Mouse (Mus musculus): Measurements from ENCODE around the gene Ankrd54.
A peak's percentile ranks its signal among the peaks of the same experiment; 100 is the strongest.
"Not testable (repeated sequence)": the region's sequence is repeated elsewhere in the genome, so short reads cannot be mapped to it uniquely, and the experiment has no call there.

Ankrd54 gene

DNA sequence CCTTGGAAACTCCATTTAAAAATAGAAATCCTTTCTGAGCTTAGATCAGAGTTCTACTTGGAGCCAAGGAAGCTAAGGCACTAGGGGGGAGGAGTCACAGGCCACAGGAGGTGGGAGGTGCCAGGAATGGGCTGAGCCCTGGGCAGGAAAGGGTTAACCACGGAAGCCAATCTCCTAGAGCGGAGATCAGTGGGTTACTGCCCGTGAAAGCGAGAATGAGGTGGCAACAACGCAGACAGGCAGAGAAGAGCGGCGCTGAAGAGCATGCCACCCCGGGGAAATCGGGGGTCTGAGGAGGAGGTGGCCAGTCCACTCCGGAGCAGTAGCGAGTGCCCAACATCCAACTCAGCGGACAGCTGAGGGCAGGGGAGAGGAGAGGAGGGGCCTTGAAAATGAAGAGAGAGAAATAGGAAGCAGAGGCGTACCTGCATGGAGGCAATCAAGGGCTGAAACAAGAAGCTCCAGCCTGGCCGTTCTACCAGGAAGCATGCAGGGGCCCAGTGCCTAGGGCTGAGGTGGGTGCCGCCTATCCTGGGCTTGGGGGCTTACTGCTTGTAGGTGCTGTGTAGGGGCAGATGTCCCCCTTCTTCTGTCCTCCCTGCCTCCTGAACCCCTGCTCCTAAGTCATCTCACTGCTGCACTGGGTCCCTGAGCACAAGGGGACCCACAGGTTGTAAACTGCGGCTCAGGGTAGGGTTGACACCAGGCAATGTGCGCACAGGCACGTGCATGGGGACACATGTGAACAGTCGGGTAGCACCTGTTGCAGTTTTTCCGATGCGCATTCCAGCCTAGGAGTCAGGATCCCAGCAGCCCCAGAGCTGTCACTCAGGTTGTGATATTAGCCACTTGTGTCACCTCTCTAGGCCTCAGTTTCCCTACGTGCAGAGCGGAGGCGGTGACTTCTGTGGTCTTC, 21.9 kb downstream of the Ankrd54 start:
- DNase-seq, result peak; percentile 49

DNA sequence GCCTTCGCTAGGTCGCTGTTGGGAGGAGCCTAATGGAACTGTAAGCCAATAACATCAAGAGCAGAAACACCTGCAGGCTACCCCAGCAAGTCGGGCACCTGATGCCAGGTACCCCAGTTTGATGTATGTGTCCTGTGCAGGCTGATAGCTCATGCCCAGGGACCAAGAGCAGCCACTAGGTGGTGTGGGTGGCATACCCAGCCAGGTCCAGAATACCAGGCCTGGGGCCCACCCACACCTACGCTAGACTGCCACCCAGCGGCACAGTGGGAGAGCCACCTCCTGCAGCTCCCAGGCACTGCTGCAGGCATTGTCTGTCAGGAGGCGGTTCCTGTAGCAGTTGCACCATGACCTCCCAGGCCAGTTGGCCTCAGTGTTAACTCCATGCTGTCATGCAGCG, 23.8 kb downstream of the Ankrd54 start:
- peak; percentile 91 for DNase-seq

DNA sequence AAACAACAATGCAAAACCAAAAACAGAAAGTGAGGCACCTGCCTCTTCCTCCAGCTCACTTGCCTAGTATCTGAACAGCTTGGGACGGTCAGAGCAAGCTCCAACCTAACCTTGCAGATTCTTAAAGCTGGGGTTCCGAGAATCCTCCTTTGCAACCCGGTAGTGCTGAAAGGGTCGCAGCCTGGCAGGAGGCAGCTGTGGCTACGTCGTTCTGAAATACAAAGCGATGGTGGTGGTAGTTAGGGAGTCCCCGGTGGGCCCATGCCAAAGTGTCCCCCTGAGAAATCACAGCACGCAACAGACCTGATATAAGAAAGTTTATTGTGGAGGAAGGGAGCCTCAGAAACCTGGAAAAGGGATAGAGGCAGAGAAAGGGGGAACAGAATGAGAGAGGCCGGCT, 24.4 kb downstream of the Ankrd54 start:
- no peak for DNase-seq

DNA sequence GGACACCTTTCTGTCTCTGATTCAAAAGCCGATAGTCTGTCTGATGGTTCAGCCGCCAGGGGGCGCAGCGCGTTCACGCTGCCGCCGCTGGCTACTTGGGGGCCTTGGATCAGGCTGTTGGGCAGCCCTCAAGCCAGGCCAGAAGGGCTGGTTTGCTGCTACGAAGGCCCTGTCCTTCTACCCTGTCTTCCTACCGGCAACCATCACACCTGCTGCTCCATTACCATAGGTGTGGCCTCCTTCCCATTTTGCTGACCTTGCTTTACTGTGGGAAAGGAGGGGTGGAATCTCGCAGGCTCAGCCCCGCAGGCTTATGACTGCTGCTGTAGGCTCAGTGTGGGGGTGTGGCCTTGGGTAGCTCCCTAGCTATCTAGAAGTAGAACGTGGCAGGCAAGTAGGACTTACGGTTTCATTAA, 24.8 kb downstream of the Ankrd54 start:
- DNase-seq, result peak; percentile 82

DNA sequence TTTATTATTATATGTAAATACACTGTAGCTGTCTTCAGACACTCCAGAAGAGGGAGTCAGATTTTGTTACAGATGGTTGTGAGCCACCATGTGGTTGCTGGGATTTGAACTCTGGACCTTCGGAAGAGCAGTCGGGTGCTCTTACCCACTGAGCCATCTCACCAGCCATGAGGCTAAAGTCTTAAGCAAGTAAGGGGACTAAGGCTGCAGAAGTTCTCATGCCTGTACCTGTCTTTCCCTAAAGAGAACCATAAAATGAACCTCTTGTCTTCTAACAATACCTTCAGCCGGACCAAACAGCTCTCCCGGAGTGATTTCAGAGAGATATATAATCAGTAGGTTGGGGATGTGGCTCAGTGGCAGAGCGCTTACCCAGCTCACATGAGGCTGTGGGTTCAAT, 30.8 kb downstream of the Ankrd54 start:
- DNase-seq, result not testable (repeated sequence)

DNA sequence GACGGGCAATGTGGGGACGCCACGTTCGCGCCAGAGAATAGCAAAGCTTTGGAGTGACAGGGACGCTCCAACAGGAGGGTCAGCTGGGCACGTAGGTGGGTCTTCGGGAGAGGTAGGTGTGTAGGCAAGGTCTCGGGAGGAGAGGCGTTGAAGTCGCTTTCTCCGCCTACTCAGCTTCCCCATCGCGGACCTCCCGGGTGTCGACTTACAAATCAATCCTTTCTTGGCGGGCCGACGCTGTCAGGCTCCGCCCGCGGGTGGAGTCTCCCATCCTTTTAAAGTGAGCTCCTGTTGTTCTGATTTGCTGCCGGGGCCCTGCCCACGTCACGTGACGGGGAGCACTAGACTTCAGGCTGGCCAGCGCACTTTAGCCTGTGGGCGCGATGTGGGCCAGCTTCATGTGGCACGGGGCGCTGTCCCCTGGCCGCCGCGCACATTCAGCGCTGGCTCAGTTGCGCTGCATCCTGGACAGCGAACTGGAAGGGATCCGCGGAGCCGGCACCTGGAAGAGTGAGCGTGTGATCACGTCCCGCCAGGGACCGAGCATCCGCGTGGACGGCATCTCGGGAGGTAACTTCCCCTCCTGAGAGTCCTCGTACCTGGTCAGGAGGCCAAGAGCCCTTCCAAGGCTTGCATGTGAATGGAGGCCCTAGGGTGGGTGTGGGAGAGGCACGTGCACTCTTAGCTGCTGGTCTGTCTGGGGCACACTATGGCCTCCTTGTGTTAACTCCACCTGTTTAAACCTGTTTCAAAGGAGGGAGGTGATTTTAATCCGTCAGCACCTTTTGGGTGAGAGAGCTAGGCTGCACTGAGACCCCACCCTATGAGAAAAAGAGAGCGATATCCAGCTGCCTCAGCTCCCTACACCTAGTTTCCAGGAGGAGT, 31.9 kb downstream of the Ankrd54 start:
- DNase-seq, result peak; percentile 94

DNA sequence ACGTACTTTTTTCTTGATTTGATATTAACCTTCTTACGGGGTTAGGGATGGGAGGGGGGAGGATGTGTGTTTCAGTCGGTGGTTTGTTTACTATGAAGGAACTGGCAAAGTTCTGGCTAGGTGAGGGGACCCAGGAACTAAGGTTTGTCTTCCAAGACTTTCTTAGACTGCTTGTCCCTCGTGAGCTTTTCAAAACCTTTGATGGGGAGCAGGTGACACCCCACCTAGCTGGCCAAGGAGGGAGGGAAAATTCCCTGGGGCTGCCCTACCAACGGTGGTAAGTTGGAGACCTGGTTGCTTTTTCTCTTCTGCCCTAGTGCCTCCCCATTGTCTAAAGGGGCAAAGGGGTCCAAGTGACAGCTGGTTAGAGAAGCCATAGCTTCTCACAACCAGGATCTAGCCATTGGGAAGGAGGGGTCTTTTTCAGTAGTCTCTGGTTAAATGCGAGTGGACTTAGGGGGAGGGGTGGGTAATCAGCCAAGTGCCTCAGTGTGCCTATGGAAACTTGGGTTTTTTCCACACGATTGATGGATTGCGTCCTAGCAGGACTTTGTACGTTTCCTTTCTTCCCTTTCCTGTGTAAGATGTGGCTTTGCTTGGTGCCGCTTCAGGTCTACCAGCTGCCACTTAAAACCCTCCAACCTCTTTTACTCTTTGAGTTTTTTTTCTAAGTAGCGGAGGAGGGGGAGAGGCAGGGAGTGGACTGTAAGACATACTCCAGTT, 33.0 kb downstream of the Ankrd54 start:
- peak; percentile 29 for DNase-seq

DNA sequence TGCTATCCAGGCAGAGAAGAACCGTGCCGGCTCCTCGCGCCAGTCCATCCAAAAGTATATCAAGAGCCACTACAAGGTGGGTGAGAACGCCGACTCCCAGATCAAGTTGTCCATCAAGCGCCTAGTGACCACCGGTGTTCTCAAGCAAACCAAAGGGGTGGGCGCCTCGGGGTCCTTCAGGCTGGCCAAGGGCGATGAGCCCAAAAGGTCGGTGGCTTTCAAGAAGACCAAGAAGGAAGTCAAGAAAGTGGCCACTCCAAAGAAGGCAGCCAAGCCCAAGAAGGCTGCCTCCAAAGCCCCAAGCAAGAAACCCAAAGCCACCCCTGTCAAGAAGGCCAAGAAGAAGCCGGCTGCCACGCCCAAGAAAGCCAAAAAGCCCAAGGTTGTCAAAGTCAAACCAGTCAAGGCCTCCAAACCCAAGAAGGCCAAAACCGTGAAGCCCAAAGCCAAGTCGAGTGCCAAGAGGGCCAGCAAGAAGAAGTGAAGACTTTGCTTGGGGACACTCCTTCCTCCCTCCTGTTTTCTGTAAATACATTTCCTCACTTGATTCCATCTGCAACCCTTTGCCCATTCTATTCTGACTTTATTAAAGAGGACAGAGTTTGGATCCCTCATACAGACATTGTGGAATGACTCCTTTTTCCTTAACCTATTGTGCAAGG, 33.7 kb downstream of the Ankrd54 start:
- no peak for DNase-seq

DNA sequence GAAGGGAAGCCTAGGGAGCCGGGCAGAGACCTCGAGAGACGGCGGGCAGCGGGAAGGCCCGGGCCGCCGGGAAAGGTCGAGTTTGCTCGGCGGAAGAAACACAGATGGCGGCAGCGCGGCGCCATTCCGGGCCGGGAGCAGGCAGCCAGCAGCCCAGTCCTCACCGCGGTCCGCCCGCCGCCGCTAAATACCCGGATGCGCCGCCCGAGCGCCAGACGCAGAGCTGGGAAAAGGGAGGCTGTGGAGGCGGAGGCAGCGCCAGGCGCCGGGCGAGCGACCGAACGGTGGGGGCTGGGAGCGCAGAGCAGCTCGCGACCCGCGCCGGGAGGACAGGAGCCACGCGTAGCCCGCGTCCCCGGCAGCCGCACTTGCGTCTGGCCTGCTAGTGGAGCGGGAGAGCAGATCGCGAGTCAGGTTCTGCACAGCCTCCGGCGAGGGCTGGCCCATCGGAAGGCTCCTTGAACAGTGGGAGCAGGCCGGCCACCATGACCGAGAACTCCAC, 34.4 kb downstream of the Ankrd54 start, which contains the start of gene H1f0:
Gene H1f0 (plus strand): TSS at position 214 of the 502 bp plus-strand sequence.
- peak; percentile 97 for DNase-seq

DNA sequence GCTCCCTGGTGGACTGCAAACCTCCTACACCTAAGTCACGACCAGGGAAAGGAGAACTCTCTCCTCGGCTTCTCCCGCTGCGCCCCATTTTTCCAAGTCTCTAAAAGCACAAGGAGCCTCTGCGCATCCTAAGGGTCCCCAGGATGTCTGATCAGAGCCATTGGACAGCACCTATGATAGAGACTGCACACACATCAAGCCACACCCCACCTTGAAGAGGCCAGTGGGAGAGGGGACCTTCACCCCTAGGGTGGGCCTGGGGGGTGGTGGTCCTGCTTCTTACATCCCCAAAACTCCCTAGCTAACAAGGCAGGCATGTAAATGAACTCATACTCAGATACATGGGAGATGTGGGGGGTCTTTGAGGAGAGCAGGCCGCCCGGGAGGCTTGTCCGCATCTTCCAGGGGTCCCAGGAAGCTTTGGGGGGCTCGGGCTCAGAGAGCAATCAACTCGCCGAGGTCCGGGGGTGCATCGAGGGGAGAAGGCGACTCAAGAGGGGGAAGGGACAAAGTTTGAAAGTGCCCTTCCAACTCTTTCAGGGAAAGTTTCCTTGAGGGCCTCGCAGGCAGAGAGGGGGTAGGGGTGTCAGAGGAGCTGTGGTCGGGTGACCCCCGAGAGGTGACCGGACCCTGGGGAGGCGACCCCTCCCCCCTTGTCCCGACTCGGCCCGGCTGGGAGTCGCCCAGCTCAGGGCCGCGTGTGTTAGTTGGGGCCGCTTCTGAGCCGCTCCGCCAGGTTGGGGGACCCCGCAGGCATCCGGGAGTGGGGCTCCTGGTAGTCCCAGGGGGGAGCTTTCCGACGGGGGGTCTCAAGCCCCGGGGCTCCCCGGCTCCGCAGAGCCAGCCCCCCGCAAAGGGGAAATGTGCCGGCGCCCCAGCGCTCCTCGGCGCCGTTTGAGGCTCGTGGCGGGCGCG, 35.1 kb downstream of the Ankrd54 start:
- peak; percentile 55 for DNase-seq

DNA sequence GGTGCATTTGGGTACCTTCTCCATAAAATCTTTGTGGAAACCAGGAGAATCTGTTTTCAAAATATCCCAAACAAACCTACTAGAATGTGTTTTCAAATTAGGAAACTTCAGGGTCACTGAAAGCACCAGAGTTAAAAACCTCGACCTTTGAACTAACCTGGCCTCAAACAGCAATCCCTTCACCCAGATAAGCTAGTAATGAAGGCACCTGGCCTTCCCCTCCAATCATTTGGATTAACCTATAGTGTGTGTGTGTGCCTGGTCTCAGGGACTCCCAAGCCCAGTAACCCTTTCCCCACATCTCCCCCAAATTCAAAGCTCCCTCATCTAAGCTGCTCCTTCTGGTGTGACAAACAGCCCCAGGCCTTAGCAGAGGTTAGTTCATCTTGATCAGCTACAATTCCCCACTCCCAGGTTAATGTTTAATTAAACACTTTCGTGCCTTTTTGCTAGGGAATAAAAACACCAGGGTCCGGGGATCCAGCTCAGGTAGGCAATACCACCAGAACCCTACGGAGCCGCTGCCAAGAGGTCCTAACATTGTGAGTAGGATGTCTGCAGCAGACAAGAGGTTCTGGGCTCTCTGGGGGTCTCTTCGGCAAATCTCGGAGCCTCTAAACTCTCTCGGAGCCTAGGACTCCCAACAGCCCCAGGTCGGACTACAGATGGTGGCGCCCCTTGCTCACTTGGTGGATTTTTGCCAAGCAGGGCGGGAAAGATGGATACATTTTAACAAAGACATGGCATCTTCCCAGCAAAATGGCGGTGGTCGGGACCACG, 36.0 kb downstream of the Ankrd54 start:
- DNase-seq, result peak; percentile 38

DNA sequence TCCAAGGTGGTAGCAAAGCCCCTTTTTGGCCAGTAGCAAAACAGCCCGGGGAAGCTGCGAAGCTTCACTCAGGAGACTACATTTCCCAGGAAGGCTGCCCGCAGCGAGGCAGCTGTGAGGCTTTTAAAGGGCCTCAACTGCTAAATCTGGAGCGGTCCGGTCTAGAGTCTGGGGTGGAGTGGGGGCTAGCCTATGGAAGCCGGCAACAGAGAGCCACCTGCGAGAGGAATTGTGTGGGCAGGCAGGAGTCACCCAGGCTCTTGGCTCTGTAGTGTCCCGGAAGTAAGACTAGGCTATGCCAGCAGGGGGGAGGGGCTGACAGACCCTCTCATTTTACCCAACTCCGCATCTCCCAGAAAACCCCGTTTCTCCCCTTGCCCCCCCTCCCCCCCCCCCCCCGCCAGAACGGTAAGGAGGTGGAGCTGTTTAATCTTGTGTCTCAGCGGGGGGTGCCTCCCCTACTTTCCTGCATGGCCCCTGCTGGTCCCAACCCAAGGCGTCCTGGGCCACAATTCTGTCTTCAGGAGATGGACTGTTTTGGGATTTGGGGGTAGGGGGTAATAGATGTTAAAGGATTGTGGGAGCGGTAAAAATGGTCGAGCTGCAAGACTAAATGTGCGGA, 36.9 kb downstream of the Ankrd54 start:
- DNase-seq, result no peak

DNA sequence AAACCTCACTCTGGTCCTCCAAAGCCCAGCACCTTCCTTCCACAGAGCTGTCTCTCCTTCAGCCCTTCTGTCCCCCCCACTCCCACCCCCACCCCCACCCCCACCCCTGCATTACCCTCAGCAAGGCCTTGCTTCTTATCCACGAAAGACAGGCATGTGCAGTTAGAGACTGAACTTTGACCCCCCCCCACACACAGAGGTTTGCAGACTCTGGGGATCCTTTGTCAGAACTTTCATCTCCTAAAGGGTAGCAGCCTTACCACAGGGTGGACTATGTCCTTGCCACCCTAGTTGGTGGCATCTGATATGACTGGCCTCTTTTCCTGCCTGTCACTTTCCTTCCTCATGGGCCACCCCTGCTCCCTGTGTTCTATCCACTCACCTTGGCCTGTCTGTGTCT, 39.3 kb downstream of the Ankrd54 start:
- DNase-seq, result no peak

DNA sequence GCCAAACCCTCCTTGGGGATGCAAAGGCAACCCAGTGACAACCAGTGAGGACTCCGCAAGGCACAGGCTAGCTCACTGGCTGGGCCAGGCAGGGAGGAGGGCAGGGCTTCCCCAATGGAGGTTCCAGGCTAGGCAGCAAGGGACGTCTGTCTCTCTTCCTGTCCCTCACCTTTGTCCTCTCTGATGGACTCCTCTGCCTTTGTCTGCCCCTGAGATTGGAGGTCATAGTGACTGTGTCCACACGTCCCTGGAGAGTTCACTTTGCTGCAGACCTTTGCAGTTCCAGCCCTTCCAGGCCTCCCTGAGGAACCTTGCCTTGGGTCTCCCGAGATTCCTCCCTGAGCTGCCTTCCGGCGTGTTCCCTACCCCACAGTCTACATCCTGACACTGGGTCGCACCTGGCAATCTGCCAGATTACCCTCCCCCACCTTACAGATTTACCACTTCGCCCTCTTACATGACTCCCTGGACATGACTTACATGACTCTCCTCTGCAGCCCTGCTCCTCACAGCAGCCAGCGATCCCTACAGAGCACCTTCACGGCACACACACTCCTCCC, 39.9 kb downstream of the Ankrd54 start:
- DNase-seq, result peak; percentile 31

DNA sequence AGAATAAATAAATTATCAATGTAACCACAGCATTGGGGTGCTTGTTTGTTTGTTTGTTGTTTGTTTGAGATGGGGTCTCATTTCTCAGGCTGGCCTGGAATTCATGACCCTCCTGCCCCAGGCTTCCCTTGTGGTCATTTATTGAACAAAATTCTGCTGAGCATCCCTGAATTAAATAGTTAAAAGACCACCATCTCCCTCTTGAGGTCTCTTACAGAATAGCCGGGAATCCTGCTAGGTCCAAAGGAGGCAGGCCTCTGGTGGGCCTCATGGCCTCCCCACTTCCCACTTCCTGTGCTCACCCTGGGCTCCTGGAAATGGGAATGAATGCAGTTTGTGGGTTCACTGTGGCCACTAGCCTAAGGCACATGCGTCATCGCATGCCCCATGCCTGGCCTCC, 43.8 kb downstream of the Ankrd54 start:
- DNase-seq, result no peak

DNA sequence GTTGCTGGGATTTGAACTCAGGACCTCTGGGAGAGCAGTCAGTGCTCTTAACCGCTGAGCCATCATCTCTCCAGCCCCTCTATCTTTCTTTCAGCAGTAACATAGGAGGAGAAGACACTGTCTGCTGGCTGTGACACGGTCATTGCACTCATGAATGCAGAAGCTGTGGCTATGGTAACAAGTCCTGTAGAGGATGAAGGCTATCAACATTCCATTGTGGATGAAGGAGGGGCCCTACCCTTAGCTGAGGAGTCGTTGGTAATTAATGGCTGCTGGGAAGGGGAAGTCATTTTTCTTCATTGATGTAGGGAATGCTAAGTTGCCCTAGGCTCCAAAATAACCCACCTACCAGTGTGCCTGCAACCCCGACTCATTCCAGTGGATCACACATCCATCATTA, 44.5 kb downstream of the Ankrd54 start:
- DNase-seq, result no peak

DNA sequence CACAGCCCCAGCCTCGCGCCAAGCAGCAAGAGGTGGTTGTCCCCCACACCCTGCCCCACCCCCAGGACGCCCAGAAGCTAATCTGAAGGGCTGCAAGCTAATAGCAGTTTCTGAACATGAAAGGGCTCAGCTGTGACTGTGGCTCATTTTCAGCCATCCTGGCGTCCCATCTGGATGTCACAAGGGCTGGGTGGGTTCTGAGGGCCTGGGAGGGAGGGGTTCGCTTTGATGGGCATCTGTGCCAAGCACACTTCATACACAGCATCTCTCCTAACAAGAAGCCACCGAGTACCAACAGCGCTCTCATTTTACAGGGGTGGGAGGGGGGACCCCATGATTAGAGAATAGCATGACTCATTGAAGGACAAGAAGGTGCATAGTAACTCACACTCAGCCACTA, 49.3 kb downstream of the Ankrd54 start:
- no peak for DNase-seq

DNA sequence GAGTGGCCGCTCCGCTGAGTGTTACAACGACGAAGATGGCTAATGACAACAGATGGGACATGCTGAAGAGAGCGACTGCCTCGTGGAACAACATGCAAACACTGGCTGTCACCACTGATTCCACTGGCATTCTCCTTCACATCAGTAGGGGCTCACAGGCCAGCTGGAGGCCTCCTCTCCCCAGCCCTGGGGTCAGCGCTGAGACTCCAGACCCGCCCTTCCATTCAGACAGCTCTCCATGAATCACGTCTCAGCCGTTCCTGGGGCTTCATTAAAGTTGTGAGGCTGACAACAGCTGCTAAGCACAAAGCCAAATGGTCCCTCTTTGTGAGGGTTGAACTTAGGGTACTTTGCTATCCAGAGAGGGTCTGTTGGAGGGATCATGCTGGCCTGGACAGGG, 51.1 kb downstream of the Ankrd54 start:
- no peak for DNase-seq

DNA sequence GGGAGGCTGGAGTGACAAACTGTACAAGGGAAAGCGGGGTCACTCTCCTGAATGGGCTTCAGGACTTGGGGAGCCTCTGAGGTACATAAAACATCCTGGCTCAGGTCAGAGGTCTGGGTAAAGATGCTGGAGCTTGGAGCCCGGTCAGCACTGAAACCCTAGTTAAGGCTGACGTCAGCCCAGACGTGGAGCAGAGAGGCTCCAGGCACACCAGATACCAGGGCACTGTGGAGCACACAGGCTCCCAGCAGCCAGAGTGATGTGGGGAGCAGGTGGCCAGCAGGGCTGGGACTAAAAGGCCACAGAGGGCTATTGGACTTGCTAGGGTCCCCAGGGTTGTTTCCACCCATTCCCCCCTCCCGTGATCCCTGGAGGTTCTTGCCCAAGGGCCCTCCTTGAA, 53.0 kb downstream of the Ankrd54 start:
- no peak for DNase-seq
